Mouse (Mus musculus) heart, adult 8-10 months (tissue): ENCODE results near the gene Fbxo24. TPM values are rescaled to one million over a fixed set of nuclear protein-coding genes. Genes with fewer than 3 reads are reported as not detected.

Experiments used
- DNase-seq: peaks from one replicate; pipeline ENCODE4 v3.0.0; 2022; ENCODE audit warnings: low spot score
- total RNA-seq, 4 experiments: library from RNA; stranded (reverse); gene quantifications; 2 replicates each; pipeline ENCODE4 v1.2.4; 2022

Gene Fbxo24
- total RNA-seq, 4 experiments from 2014 or later, result 0.19 to 0.29 (median 0.23) TPM

- DNase-seq, result peak; percentile 23
Measured at GRCm38 (mm10) chr5:137601365-137601729, 27.5 kb downstream of the Fbxo24 start.

GRCm38 (mm10) chr5:137600619-137601364 is 28.0 kb downstream of the Fbxo24 start, which contains the start of gene Mospd3:
Gene Mospd3 (minus strand): TSS chr5:137601058.
- peak; percentile 97 for DNase-seq

DNA sequence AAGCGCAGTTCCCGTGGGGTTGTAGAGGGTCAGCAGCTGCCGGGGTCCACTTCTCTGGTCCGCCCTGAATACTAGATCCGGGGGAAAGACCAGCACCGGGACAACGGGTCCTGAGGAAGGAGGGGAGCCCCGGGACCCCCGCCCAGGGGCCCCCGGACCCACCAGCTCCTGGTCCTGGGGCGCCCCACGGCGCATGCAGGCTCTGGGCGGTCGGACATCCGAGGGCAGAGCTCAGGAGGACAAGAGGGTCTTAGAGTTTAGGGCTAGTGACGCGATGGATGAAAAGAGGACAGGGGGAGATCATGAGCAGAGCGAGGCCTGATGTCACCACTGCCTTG is 28.6 kb downstream of the Fbxo24 start:
- DNase-seq, result no peak

GRCm38 (mm10) chr5:137599600-137599999 is 29.2 kb downstream of the Fbxo24 start:
- DNase-seq, result no peak

- no peak for DNase-seq
Measured at GRCm38 (mm10) chr5:137598100-137598826, 30.5 kb downstream of the Fbxo24 start.

DNA sequence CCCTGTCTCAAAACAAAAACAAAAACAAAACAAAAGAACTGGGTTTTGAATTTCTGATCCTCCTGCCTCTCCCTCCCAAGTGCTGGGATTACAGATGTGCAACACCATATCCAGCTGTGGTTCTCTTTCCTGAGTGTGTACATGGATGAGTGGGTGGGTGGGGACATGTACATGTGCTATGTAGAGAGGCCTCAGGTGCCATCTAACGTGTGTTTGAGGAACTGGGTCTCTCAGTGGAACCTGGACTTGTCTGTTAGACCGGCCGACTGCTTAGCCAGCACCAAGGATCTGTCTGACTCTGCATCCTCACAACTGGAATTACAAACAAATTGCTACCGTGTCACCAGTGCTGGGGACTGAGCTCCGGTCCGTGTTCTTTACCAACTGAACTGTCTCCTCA is 31.2 kb downstream of the Fbxo24 start:
- no peak for DNase-seq

DNA sequence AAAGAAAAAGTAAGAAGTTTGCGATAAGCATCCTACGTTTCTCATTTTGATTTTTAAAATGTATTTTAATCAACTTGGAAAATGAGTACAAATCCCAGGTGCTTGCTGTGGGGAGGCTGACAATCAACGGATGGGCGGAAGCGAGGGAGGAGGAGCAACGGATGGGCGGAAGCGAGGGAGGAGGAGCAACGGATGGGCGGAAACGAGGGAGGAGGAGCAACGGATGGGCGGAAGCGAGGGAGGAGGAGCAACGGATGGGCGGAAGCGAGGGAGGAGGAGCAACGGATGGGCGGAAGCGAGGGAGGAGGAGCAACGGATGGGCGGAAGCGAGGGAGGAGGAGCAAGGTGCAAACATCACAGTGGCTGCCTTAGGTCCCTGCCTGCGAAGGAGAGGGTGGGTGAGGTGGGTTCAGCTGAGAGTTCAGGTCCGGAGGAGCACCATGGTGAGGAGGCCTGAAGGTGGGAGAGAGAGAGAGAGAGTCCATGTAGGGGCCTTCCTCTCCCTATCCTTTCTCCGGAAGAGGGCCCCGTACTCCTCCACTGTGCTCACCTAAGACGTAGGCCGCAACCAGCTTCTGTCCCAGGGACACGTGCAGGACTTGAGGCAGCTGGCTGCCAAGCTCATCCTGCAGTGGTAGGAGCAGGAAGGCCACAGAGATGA is 32.1 kb downstream of the Fbxo24 start:
- DNase-seq, result no peak

DNA sequence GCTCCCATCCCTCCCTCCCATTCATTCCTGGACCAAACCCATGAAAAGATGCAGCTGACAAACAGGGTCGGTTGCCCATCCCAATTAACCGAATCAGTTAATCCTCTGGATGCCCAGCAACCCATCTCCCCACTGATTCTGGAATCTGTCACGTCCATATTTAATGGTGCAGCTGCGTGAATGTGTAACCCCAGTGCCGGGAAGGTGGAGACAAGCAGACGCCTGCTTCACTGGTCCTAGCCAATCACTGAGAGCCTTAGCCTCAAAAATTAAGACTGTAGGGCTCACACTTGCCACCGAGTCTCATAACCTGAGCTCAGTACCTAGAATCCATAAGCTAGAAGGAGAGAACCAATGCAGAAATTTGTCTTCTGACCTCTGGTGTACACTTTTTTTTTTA is 32.9 kb downstream of the Fbxo24 start:
- no peak for DNase-seq

DNA sequence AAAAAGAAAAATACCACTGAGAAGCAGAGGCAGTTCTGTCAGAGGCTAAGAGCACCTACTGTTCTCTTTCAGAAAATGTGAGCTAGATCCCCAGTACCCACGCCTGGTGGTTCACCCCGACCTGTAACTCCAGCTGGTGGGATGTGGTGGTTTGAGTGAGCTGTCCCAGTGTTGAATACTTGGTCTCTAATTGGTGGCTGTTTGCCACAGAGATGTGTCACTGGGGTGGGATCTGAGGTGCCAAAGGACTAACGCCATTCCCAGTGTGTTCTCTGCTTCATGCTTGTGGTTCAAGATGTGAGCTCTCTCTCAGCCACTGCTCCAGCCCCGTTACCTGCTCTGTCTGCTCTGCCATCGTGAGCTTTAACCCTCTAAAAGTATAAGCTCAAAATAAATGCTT is 38.3 kb downstream of the Fbxo24 start:
- no peak for DNase-seq

GRCm38 (mm10) chr5:137584976-137585375 is 43.8 kb downstream of the Fbxo24 start:
- peak; percentile 78 for DNase-seq

DNA sequence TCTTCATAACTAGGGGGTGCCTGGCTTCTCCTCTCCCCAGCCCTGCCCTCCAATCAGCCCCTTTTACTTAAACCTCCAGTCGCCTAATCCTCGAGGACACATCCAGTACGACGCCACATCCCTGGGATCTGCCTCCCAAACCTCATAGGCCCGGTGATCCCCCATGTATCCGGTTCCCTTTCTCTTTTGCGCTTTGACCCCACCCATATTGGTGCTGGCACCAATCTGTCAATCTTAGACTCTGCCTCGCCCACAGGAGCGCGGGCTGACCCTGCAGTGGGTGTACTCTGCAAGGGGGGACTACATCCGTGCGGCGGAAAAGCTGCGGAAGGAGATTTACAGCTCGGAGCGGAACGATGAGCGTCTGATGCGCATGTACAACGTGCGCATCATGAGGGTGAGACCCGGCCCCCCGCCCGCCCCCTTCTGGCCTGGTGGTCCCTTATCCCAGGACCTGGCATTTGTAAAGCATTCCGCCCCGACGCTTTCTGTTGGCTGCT is 45.1 kb downstream of the Fbxo24 start:
- peak; percentile 19 for DNase-seq

GRCm38 (mm10) chr5:137582702-137583101 is 46.1 kb downstream of the Fbxo24 start:
- DNase-seq, result no peak

GRCm38 (mm10) chr5:137580246-137580645 is 48.6 kb downstream of the Fbxo24 start:
- no peak for DNase-seq

- DNase-seq, result peak; percentile 19
Measured at GRCm38 (mm10) chr5:137574470-137574901, 54.3 kb downstream of the Fbxo24 start.

DNA sequence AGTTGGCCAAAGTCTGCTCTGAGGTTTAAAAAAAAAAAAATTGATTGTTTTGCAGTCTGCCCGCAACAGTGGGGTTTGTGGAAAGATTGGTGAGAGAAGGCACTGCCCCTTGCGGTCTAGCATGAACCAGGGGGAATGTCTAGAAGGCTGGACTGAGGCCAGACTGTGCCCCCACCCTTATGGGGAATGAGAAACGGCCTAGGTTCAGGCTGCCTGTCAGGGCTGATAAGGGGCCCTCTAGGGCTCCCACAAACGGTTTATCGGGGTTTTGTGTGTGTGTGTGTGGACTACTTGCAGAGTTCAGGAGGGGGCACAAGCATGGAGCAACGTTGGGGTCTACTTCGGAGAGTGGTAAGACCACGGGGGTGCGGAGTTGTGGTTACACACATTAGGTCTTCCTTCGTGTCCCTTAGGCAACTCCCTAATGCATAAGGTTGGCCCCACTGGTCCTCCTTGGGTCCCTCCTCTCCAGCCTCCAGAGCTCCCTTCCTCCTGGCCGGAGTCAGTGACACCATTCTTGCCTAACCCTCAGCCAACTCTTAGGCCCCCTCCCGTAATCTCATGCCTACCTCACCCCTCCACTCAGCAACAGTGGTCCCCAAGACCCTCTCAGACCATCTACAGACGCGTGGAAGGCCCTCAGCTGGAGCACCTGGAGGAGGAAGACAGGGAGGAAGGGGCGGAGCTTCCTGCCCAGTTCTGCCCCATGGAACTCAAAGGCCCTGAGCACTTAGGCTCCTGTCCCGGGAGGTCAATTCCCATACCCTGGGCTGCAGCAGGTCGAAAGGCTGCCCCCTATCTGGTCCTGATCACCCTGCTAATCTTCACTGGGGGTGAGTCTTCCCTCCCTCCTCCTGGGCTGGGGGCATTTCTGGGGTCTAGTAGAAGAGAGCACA is 57.9 kb downstream of the Fbxo24 start:
- no peak for DNase-seq

DNA sequence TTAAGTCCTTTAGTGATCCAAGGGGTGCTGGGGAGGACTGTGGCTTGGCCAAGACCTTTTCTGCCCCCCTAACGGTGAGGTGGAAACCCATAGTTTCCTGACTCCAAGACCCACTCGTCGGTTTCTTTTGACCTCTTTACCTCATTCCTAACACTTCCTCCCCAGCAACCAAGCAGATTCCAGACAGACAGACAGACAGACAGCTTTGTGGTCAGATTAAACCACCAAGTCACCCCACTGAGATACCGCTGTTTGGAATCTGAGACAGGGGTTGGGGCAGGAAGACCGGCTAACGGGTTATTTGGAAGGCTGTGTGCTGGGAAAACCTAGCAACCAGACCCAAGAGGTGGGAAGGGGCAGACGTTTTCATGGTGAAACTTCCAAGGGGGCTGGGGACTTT is 58.6 kb downstream of the Fbxo24 start:
- DNase-seq, result no peak

GRCm38 (mm10) chr5:137569665-137570064 is 59.1 kb downstream of the Fbxo24 start, which contains the start of gene Tfr2:
Gene Tfr2 (plus strand): TSS chr5:137569840.
- DNase-seq, result peak; percentile 31

GRCm38 (mm10) chr5:137569031-137569430 is 59.8 kb downstream of the Fbxo24 start:
- DNase-seq, result no peak

- DNase-seq, result no peak
Measured at GRCm38 (mm10) chr5:137568223-137568798, 60.5 kb downstream of the Fbxo24 start.

DNA sequence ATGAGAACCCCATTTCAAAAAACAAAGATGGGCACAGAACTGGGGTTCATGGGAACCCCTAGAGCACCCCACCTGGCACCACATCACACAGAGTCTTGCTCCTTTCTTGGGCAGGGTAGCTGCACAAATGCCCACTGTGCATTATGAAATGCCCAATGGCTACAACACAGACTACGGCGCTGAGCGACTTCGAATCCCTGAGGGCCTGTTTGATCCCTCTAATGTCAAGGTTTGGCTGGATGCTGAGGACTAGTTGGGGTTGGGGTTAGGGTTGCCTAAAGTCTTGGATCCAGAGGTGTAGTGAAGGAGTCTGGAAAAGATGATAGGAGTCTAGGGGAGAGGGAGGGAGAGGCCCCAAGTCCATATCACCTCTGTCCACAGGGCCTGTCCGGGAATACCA is 62.4 kb downstream of the Fbxo24 start:
- DNase-seq, result no peak

DNA sequence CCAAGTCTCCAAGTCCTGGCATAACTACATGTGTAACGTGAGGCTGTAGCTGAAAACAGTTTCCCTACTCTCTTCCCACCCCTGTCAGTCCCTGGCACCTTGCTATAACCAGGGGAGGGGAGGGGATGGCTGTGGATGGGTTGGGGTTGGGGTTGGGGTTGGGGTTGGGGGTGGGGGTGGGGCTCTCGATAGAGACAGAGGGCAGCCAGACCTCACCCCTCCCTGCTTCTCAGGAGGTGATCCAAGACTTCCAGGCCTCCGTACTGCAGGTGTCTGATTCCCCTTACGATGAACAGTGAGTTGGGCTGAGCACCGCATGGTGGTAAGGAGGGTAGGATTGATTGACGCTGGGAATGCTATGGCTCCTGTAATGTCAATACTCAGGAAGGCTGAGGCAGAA is 63.1 kb downstream of the Fbxo24 start:
- DNase-seq, result no peak
